Mouse (Mus musculus) v-Abl transformed pro-B cells (cell line): ENCODE data around the gene Slc28a3.

Source experiments
- in situ Hi-C, 2 experiments: fragments of 400-800 bp; cut with MboI; formaldehyde crosslinking; loops; one replicate each; pipeline ENCODE4 v1.15.1; 2025; ENCODE audit not compliant: unreplicated experiment in 2 of 2

The Slc28a3 gene

GRCm38 (mm10) chr13:58610716-58611115, at the start of gene Slc28a3:
TSS of gene Slc28a3 (minus strand) at chr13:58610877.
- in situ Hi-C loops, result no loop called here

GRCm38 (mm10) chr13:58657987-58658386, 47.3 kb upstream of the Slc28a3 start:
- in situ Hi-C loops, result no loop called here

- in situ Hi-C loops, result no loop called here
Observed at GRCm38 (mm10) chr13:58656885-58657284, 46.2 kb upstream of the Slc28a3 start.

- in situ Hi-C loops, result no loop called here
Observed at GRCm38 (mm10) chr13:58655552-58655951, 44.9 kb upstream of the Slc28a3 start.

GRCm38 (mm10) chr13:58640330-58640729, 29.7 kb upstream of the Slc28a3 start:
- in situ Hi-C loops, result loop anchor here in 1 of 2 experiments (25.0 kb wide), 1 partner anchor 1822 kb away; no protein-coding TSS in a partner anchor

- in situ Hi-C loops, result loop anchor here (5.0 to 25.0 kb wide), 6 partner anchors 848 to 1826 kb away; partner anchors contain the start of gene Spata31d1d (in 1 of the 2)
Observed at GRCm38 (mm10) chr13:58638950-58639349, 28.3 kb upstream of the Slc28a3 start.

- in situ Hi-C loops, result loop anchor here (5.0 to 25.0 kb wide), 6 partner anchors 850 to 1827 kb away; partner anchors contain the start of gene Spata31d1d (in 1 of the 2)
Observed at GRCm38 (mm10) chr13:58637360-58638002, 26.8 kb upstream of the Slc28a3 start.

GRCm38 (mm10) chr13:58633887-58634286, 23.2 kb upstream of the Slc28a3 start:
- in situ Hi-C loops, result loop anchor here (10.0 to 25.0 kb wide), 3 partner anchors 1091 to 1831 kb away; no protein-coding TSS in a partner anchor

- in situ Hi-C loops, result loop anchor here (10.0 to 25.0 kb wide), 3 partner anchors 1094 to 1834 kb away; no protein-coding TSS in a partner anchor
Observed at GRCm38 (mm10) chr13:58630756-58631155, 20.1 kb upstream of the Slc28a3 start.

GRCm38 (mm10) chr13:58629365-58630050, 18.8 kb upstream of the Slc28a3 start:
- in situ Hi-C loops, result loop anchor here (10.0 to 25.0 kb wide), 3 partner anchors 1095 to 1835 kb away; no protein-coding TSS in a partner anchor

- in situ Hi-C loops, result no loop called here
Observed at GRCm38 (mm10) chr13:58622647-58623046, 12.0 kb upstream of the Slc28a3 start.

GRCm38 (mm10) chr13:58619301-58619700, 8.6 kb upstream of the Slc28a3 start:
- in situ Hi-C loops, result no loop called here

- in situ Hi-C loops, result no loop called here
Observed at GRCm38 (mm10) chr13:58610059-58610458, 618 bp downstream of the Slc28a3 start.

- in situ Hi-C loops, result no loop called here
Observed at GRCm38 (mm10) chr13:58601201-58601855, 9.3 kb downstream of the Slc28a3 start.

GRCm38 (mm10) chr13:58598578-58598977, 12.1 kb downstream of the Slc28a3 start:
- in situ Hi-C loops, result loop anchor here (25.0 kb wide), 1 partner anchor 586 kb away; no protein-coding TSS in a partner anchor

GRCm38 (mm10) chr13:58593129-58593528, 17.5 kb downstream of the Slc28a3 start:
- in situ Hi-C loops, result loop anchor here (25.0 kb wide), 1 partner anchor 581 kb away; no protein-coding TSS in a partner anchor

GRCm38 (mm10) chr13:58591912-58592311, 18.8 kb downstream of the Slc28a3 start:
- in situ Hi-C loops, result loop anchor here (25.0 kb wide), 1 partner anchor 580 kb away; no protein-coding TSS in a partner anchor

- in situ Hi-C loops, result loop anchor here (25.0 kb wide), 1 partner anchor 578 kb away; no protein-coding TSS in a partner anchor
Observed at GRCm38 (mm10) chr13:58590630-58591029, 20.0 kb downstream of the Slc28a3 start.

GRCm38 (mm10) chr13:58589517-58589858, 21.2 kb downstream of the Slc28a3 start:
- in situ Hi-C loops, result loop anchor here (5.0 to 25.0 kb wide), 2 partner anchors 442 to 577 kb away; no protein-coding TSS in a partner anchor

- in situ Hi-C loops, result loop anchor here (5.0 to 25.0 kb wide), 2 partner anchors 442 to 577 kb away; no protein-coding TSS in a partner anchor
Observed at GRCm38 (mm10) chr13:58588655-58589516, 21.8 kb downstream of the Slc28a3 start.
